Mouse (Mus musculus): ENCODE results near the gene Smco1.

GRCm38 (mm10) chr16:32291821-32292220 lies 20.6 kb downstream of the Smco1 start:
- TF ChIP-seq CTCF (IDR thresholded peaks at IDR 0.05; ENCODE audit: borderline replicate concordance, control insufficient read depth, extremely low read depth, insufficient read depth, low read length, poor library complexity) (no peak), POLR2A (IDR thresholded peaks at IDR 0.05; ENCODE audit: control insufficient read depth, extremely low read depth, insufficient read depth, low read length, poor library complexity) (no peak)
